Mouse (Mus musculus): Measurements from ENCODE around the gene Cast.

GRCm38 (mm10) chr13:74769871-74770270 is 38.7 kb downstream of the Cast start:
- TF ChIP-seq MAZ (IDR thresholded peaks at IDR 0.05; ENCODE audit: low read depth, low read length) (no peak), CTCF (conservative IDR thresholded peaks at IDR 0.05 in 1 of 2, IDR thresholded peaks at IDR 0.05 in 1 of 2; ENCODE audit: low read depth in 2 of 2, low read length in 2 of 2) (no peak), MEF2A (IDR thresholded peaks at IDR 0.05; ENCODE audit: borderline replicate concordance, low read depth, low read length) (no peak), MAX (IDR thresholded peaks at IDR 0.05; ENCODE audit: low read length) (no peak), NELFE (IDR thresholded peaks at IDR 0.05; ENCODE audit: low read depth, low read length) (no peak)
